In the genomic region with DNA sequence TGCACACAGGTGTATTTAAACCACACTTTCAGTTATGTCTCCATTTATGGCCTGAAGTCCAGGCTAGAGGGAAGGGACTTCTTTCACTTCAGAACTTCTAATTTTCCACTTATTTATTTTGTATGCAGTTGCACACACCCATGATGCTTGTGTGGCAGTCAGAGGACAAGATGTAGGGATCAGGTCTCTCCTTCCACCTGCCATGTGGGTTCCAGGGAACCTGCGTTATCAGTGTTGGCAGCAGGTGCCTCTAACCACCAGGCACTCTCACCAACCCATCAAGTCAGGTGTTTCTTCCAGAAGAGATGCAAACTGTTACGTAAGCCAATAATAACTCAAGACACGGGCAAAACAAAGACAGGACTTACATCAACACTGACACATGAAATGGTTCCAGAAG, we compare ENCODE assay signal across 31 mouse cellular contexts. TPM values are rescaled to one million over a fixed set of nuclear protein-coding genes. Genes with fewer than 3 reads are reported as not detected.
DNase-seq lines count a peak whose midpoint lies in the region; ATAC-seq and TF ChIP-seq lines count a peak whose summit lies in the region.
"Had no signal": no experiment of that assay in that cellular context is flagged by ENCODE, and none has a peak within 500 bp of the region (broad histone marks: within the 10 kb centered on the region; RNA-seq: fewer than 3 reads in every experiment).

No protein-coding gene starts in this region.

- no peaks in the 10 kb centered on the region for H3K27me3 ChIP-seq in hindbrain, embryonic 11.5 days (ENCODE audit: control insufficient read depth, insufficient read depth, low read length)
- no peaks in the 10 kb centered on the region for H3K27me3 ChIP-seq in hindbrain, postnatal 0 days (ENCODE audit: insufficient read depth, low read length)
- H3K27me3 ChIP-seq: embryonic facial prominence, embryonic 13.5 days; heart, embryonic 13.5 days; intestine, embryonic 15.5 days; limb, embryonic 15.5 days; midbrain, embryonic 12.5 days had no signal

- no peak overlapping the region for H3K4me2 ChIP-seq in hindbrain, embryonic 11.5 days (replicated peaks; ENCODE audit: low read depth, low read length)
- no peak overlapping the region for H3K4me2 ChIP-seq in hindbrain, postnatal 0 days (ENCODE audit: low read depth, low read length)
- H3K4me2 ChIP-seq: embryonic facial prominence, embryonic 13.5 days; heart, embryonic 13.5 days; hindbrain, embryonic 14.5 days; intestine, embryonic 15.5 days; limb, embryonic 15.5 days; lung, embryonic 14.5 days; midbrain, embryonic 12.5 days had no signal

- no peak overlapping the region for H3K27ac ChIP-seq in hindbrain, embryonic 11.5 days (ENCODE audit: low read depth, low read length)
- H3K27ac ChIP-seq in hindbrain, postnatal 0 days = no peak overlapping the region
- H3K27ac ChIP-seq: embryonic facial prominence, embryonic 13.5 days; gastrocnemius, adult 2 months; heart, embryonic 13.5 days; hindbrain, embryonic 14.5 days; intestine, embryonic 15.5 days; left cerebral cortex, adult 2 months; limb, embryonic 15.5 days; liver, embryonic 14.5 days; midbrain, embryonic 12.5 days; stomach, postnatal 0 days had no signal

- H3K36me3 ChIP-seq in hindbrain, embryonic 11.5 days (ENCODE audit: control insufficient read depth, insufficient read depth, low read length) = no peaks in the 10 kb centered on the region
- H3K36me3 ChIP-seq in hindbrain, postnatal 0 days (ENCODE audit: insufficient read depth, low read length) = no peaks in the 10 kb centered on the region; the same call in 1 of the 2 replicates

- 91% methylated on average over 3 of the region's 3 CpGs for WGBS in hindbrain, embryonic 11.5 days
- WGBS in hindbrain, postnatal 0 days = 85% methylated on average over 3 of the region's 3 CpGs

- no peak for ATAC-seq in hindbrain, embryonic 11.5 days (ENCODE audit: low FRiP score)
- no peak for ATAC-seq in hindbrain, postnatal 0 days
- peak; percentile 46 for ATAC-seq in megakaryocyte progenitor cell, adult 5-6 weeks (replicated peaks; ENCODE audit: poor library complexity)
- ATAC-seq: CD4-positive, CD25-positive, alpha-beta regulatory T cell, adult 4 months; forebrain, embryonic 14.5 days; intestine, embryonic 15.5 days had no signal

- no peak overlapping the region for H3K9ac ChIP-seq in hindbrain, embryonic 11.5 days (ENCODE audit: low read depth, low read length)
- H3K9ac ChIP-seq in hindbrain, postnatal 0 days (replicated peaks; ENCODE audit: low read length) = no peak overlapping the region
- H3K9ac ChIP-seq: embryonic facial prominence, embryonic 13.5 days; heart, embryonic 13.5 days; hindbrain, embryonic 14.5 days; intestine, embryonic 15.5 days; limb, embryonic 15.5 days; liver, embryonic 14.5 days; lung, embryonic 14.5 days; midbrain, embryonic 12.5 days had no signal

- no peaks in the 10 kb centered on the region for H3K4me1 ChIP-seq in hindbrain, embryonic 11.5 days (replicated peaks; ENCODE audit: control insufficient read depth, insufficient read depth, low read length)
- H3K4me1 ChIP-seq in hindbrain, postnatal 0 days (ENCODE audit: insufficient read depth, low read length) = no peaks in the 10 kb centered on the region
- H3K4me1 ChIP-seq: embryonic facial prominence, embryonic 13.5 days; intestine, embryonic 15.5 days; limb, embryonic 15.5 days; midbrain, embryonic 12.5 days had no signal

- DNase-seq in embryo, embryonic 10.5 days (ENCODE audit: low spot score) = peak; percentile 22
- DNase-seq in embryo, embryonic 10 days (ENCODE audit: low spot score) = no peak
- DNase-seq in hindbrain, embryonic 11.5 days (ENCODE audit: low spot score) = peak; percentile 26
- DNase-seq in hindbrain, postnatal 0 days (ENCODE audit: low spot score) = no peak
- DNase-seq in 3134 (ENCODE audit: extremely low read depth, insufficient read length, low spot score) = peak; percentile 28
- DNase-seq in left cerebral cortex, postnatal 36 days (ENCODE audit: low spot score in 2 of 2) = no peak
- no peak for DNase-seq in lung, postnatal 10 days
- DNase-seq: adrenal gland, postnatal 36 days; cerebellum, adult 9-10 months; gastrocnemius, adult 2 months; heart, postnatal 14 days; kidney, postnatal 4 days; layer of hippocampus, adult 9-11 months; left cerebral cortex, postnatal 4 days; lung, embryonic 14.5 days; lung, postnatal 36 days; thymus, adult 2 months; thymus, postnatal 4 days had no signal

- TF ChIP-seq CTCF in hindbrain, postnatal 0 days (IDR thresholded peaks at IDR 0.05; ENCODE audit: low read depth) = no peak

- no peaks in the 10 kb centered on the region for H3K9me3 ChIP-seq in hindbrain, embryonic 11.5 days (ENCODE audit: control insufficient read depth, low read length)
- H3K9me3 ChIP-seq in hindbrain, postnatal 0 days (ENCODE audit: low read length) = no peaks in the 10 kb centered on the region
- H3K9me3 ChIP-seq: embryonic facial prominence, embryonic 13.5 days; heart, embryonic 13.5 days; intestine, embryonic 15.5 days; limb, embryonic 15.5 days; midbrain, embryonic 12.5 days had no signal

- intact Hi-C loops in left cerebral cortex, postnatal 36 days (cut with DNase I) = no loop called here

- no peak overlapping the region for H3K4me3 ChIP-seq in hindbrain, embryonic 11.5 days (ENCODE audit: low read depth, low read length)
- no peak overlapping the region for H3K4me3 ChIP-seq in hindbrain, postnatal 0 days (ENCODE audit: low read length)
- H3K4me3 ChIP-seq: embryonic facial prominence, embryonic 13.5 days; erythroblast, embryonic 14.5 days; gastrocnemius, adult 2 months; heart, embryonic 13.5 days; intestine, embryonic 15.5 days; left cerebral cortex, adult 2 months; limb, embryonic 15.5 days; midbrain, embryonic 12.5 days had no signal

RNA-seq across cellular contexts. Expression of a gene that starts 35.9 kb away (rescaled TPM):
- 49.0 and 58.2 TPM in 2 replicates for polyA plus RNA-seq in hindbrain, embryonic 11.5 days (2014; fragmentation: Nextera tagmentation; extraction: Ambion mirVana)
- total RNA-seq in hindbrain, postnatal 0 days (2014; rRNA removed) = 25.1 and 29.1 TPM in 2 replicates
- 38.5 and 40.5 TPM in 2 replicates for polyA plus RNA-seq in hindbrain, postnatal 0 days (2015; fragmentation: Nextera tagmentation; extraction: Ambion mirVana)
- total RNA-seq in megakaryocyte progenitor cell, adult 5-6 weeks (2015) = 122 and 144 TPM in 2 replicates
- 79.5 and 103 TPM in 2 replicates for total RNA-seq in megakaryocyte progenitor cell, adult 5-6 weeks (2017)
- 10 to 100 TPM; 34.1 to 37.4 TPM for total RNA-seq in left cerebral cortex, postnatal 36 days (2021)

Comparison
In these comparisons a context has a peak if more than half of its experiments do, and no peak if none do; other contexts are left out.
1. DNase-seq: peak in embryo, embryonic 10.5 days (single experiment), hindbrain, embryonic 11.5 days (single experiment) and 3134 (single experiment); none in embryo, embryonic 10 days (single experiment), hindbrain, postnatal 0 days (single experiment), left cerebral cortex, postnatal 36 days (0 of 2) and lung, postnatal 10 days (single experiment).